Mouse (Mus musculus) gastrocnemius, postnatal 4 days (tissue): ENCODE measurements around the gene Snrnp40. TPM values are rescaled to one million over a fixed set of nuclear protein-coding genes. Genes with fewer than 3 reads are reported as not detected.

ENCODE experiments used
- DNase-seq, 2 experiments: peaks; one replicate each; pipeline ENCODE4 v3.0.0; 2021 to 2022; ENCODE audit warnings: low spot score in 2 of 2, mixed read lengths in 2 of 2
- total RNA-seq, 2 experiments: library from RNA; stranded (reverse); gene quantifications; 2 replicates each; pipeline ENCODE4 v1.2.3; 2021

Gene Snrnp40
- total RNA-seq, 2 experiments from 2014 or later: 38.5 to 41.3 TPM

DNA sequence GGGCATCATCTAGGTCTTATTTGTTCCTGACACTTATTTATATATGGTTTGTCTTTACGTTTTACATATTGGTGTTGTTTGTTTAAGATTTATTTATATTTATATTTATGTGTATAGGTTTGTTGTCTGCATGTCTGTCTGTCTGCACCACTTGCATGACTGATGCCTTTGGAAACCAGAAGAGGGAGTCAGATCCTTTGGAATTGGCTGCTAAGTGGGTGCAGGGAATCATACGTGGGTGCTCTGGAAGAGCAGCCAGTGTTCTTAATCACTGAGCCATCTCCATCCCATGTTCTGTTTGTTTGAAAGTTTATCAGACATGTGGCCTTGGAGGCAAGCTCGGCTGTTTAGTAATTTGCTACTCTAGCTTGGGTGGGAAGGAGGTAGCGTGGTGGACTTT, 17.6 kb downstream of the Snrnp40 start:
- no peak for DNase-seq

- DNase-seq: no peak
Observed at GRCm38 (mm10) chr4:130379181-130379580, 19.2 kb downstream of the Snrnp40 start.

DNA sequence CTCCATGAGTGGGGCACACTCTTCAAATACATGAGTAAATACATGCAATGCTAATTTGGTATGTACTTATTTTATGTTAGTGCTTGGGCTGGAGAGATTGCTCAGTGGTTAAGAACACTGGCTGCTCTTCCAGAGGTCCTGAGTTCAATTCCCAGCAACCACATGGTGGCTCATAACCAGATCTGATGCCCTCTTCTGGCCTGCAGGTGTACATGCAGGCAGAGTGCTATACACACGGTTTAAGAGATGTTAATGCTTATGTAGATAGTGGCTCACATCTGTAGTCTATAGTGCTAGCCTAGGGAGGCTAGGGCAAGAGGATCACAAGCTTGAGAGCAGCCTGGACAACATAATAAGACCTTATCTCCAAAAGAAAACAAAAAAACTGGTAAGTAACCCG, 20.5 kb downstream of the Snrnp40 start:
- no peak for DNase-seq

- DNase-seq: no peak
Observed at GRCm38 (mm10) chr4:130387256-130387655, 27.3 kb downstream of the Snrnp40 start.

DNA sequence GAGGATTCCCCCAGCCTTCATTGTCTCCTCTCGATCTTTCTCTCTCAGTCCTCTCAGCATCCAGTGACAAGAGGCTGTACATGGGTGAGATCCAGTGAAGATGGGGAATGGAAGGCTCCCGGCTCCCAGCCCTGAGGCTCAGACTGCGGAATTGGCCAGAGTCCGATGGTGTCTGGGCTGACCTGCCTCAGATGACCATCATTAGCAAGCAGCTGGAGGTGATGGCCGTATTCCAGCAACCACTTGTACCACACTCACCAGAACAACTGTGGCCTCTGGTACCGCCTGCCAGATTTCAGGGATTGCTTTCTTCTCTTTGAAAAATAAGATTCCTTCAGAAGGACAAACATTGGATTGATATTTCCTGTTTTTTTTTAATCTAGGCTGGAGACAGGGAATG, 29.6 kb downstream of the Snrnp40 start:
- DNase-seq: peak; percentile 41 to 78

DNA sequence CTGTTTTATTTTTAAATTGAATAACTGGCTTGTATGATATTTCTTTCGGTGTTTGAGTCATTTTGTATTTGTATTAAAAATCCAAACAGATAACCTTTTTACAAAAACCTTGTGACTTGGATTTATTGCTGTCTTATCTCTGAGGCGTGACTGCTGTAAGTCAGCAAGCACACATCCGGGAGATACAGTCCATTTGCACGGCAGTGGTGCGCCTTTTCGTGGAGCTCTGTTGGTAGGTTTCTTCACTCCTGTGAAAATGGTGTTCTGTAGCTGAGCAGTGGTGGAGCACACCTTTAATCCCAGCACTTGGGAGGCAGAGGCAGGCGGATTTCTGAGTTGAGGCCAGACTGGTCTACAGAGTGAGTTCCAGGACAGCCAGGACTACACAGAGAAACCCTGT, 30.0 kb downstream of the Snrnp40 start:
- DNase-seq: no peak

DNA sequence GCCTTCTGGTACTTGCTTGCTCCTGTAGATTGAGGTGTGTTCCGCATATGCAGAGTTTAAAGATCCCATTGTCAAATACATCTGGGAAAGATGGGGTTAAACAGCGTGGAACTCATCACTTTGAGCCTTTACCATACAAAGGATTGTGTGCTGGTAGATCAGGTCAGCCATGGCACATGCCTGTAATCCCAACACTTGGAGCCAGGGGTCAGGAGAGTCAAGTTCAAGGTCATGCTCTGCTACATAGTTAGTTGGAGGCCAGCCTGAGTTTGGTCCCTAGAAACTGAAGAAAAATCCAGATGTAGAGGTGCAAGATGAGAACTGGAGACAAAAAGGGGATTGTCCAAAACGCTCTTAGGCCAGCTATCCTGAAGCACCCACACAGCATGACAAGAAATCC, 31.3 kb downstream of the Snrnp40 start:
- no peak for DNase-seq

Other genes with a start within 250 kb of the Snrnp40 start
- gene Hcrtr1, start 220.8 kb upstream of the Snrnp40 start, total RNA-seq: not detected
- 10 to 100 TPM; 35.7 to 39.9 TPM for gene Tinagl1, start 185.0 kb upstream of the Snrnp40 start, total RNA-seq
- not detected for gene Gm853, start 137.7 kb upstream of the Snrnp40 start, total RNA-seq
- 10 to 100 TPM; 43.2 to 53.4 TPM for gene Serinc2, start 80.9 kb upstream of the Snrnp40 start, total RNA-seq
- 100 to 1,000 TPM; 453 to 501 TPM for gene Fabp3, start 51.5 kb upstream of the Snrnp40 start, total RNA-seq
- under 1 TPM; 0.60 to 0.81 TPM for gene Gm10570, start 51.5 kb upstream of the Snrnp40 start, total RNA-seq
- gene Zcchc17, start 189 bp upstream of the Snrnp40 start, total RNA-seq: 10 to 100 TPM; 42.3 to 42.6 TPM
- gene Nkain1, start 214.0 kb downstream of the Snrnp40 start, total RNA-seq: 10 to 100 TPM; 12.0 to 12.1 TPM